Mouse (Mus musculus): Measurements from ENCODE around the gene Rpusd3.
A peak's percentile ranks its signal among the peaks of the same experiment; 100 is the strongest.

Rpusd3 gene

DNA sequence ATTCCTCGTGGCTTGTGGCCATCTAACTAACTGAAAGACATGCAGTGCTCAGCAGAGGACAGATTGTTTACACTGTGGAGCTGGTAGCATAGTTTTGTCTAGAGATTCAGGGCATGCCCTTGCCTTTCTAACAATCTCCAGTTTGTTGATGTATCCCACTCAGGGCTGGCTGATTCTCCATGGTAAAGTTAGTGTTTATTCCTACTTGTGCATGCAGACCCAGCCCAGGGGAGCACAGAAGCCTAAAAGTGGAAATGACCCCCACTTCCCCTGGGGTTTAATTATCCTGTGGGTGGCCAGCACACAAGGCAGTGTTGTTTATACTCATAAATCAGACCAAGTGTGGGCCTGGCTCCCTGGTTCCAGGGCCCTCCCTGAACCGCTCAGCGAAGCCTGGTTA is 33.1 kb downstream of the Rpusd3 start:
- no peak for DNase-seq (ENCODE audit: low read depth, low spot score)

DNA sequence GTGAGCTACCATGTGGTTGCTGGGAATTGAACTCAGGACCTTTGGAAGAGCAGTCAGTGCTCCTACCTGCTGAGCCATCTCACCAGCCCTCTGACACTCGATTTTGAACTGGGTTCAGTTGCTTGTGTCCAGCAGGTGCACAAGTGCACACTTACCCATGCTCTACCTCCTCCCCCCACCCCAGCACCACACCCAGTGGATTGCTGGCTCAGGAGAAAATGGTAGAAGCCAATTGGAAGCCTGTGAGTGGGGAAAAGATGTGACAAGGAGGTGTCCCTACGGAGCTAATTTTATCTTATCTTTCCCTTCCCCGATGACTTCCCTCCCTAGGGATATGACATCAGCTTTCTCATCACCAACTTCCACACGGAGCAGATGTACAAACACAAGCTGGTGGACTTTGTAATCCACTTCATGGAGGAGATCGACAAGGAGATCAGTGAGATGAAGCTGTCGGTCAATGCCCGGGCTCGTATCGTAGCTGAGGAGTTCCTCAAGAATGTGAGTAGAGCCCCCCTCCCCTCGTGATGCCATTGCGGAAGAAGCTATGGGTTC is 33.9 kb downstream of the Rpusd3 start:
- no peak for DNase-seq (ENCODE audit: low read depth, low spot score)

DNA sequence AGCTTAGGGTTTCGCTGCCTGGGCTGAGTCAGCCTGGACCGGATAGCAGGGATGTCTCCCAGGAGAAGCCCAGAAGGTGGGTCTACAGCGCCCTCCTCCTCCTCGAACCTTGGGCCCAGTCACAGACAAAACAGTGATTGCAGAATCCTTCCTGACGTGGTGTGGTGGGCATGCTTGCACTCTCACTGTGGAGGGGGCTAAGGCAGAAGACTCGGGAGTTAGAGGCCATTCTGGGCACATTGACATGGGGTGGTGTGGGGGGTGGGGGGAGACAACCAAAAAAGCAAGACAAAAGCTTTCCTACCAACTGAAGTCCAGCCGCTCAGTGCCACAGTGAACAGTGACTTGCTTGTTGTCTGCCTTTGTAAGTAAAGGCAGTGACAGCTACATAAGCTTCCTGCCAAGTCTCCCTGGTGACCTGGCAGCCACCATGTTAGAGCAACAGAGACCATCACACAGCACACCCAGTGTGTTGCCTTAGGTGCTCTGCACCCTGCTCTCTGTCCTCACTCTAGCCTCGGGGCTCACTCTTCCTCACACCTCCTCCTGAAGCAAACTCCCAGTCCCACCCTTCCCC is 34.7 kb downstream of the Rpusd3 start:
- DNase-seq (ENCODE audit: low read depth, low spot score): no peak

DNA sequence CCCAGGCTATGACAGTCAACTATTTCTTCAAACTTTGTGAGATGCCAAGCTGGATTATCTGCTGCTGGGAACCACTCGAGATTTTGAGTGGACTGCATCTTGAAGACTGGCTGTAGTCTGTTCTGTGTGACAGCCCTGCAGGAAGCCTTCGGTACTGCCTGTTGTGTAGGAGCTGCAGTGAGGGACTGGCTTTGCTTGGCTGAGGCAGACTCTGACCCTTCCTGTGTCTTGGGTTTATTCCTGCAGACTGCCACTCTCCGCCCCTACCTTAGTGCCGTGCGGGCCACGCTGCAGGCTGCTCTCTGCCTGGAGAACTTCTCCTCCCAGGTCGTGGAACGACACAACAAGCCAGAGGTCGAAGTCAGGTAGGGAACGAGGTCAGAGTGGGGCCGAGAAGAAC is 38.7 kb downstream of the Rpusd3 start:
- DNase-seq (ENCODE audit: low read depth, low spot score): peak; percentile 57

DNA sequence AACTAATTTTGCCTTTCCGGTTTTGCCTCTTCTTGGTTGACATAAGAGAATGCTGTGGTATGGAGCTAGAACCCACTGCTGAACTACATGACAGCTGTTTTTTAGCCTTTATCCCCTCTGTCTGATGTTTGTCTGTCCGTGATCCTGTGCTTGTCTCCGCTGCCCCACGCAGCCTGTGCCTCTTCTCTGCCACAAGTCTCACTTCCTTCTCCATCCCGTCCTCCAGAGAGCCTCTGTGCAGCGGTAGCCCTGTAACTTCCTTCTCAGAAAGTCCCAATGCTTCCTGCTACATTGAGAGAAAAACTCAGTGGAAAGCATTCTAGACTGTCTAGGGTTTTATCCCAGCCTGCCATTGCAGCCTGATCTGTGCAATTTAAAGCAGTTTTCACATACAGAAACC is 39.9 kb downstream of the Rpusd3 start:
- no peak for DNase-seq (ENCODE audit: low read depth, low spot score)

DNA sequence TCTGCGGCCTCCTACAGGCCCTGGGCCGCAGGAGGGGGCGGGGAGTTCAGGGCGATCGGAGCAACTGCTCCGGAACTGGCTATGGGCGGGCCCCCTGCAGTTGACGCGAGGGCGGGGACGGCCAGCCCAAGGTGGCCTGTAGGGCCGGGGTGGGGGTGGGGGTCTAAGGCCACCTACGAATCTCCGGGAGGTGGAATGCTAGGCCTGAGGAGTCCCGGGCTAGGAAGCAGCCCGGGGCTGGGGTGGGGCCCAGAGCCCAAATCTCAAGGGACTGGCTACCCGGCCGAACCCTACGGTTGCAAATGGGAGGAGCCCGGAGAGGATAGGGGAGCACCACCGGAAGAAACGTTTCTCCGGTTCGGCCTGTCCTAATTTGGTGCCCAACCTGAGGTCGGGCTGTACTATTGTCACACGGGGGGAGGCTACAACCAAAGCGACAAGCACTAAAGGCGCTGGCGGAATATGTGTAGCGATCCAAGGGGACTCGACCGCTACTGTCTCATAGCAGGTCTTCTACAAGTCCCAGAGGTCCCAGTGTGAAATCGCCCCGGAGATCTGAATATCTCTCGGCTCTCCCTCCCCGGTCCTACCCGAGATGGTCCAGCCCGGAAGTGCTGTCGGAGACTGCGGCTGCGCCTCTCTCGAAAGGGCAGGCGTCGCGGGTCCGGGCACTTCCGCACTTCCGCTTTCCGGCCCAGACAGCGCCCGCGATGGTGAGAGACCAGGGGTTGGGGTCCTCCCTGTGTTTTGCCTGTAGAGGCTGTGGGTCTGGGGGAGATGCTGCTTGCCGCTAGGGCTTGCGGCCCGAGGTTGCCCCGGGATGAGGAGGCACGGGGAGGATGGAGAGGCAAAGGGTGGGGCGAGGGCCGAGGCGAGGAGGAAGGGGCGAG is 41.4 kb downstream of the Rpusd3 start, which contains the start of the genes Tada3 and Arpc4:
Tada3 (minus strand) TSS at position 388 of the 890 bp plus-strand sequence.
Arpc4 (plus strand) TSS at position 620 of the 890 bp plus-strand sequence.
- peak; percentile 98 for DNase-seq (ENCODE audit: low read depth, low spot score)

DNA sequence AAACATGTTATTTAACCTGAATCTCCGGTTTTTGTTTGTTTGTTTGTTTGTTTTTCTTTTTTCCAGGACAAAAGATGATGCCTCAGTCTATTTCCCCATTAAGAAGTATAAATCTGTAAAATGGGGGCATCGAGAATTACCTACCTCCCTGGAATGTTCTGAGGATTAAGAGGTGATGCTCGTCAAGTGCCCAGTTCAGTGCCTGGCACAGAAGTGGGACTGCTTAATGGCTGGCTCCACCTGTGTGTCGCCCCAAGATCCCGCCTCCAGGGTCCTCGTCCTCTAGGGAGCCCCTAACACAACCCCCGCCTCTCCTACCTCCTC is 42.0 kb downstream of the Rpusd3 start:
- no peak for DNase-seq (ENCODE audit: low read depth, low spot score)

DNA sequence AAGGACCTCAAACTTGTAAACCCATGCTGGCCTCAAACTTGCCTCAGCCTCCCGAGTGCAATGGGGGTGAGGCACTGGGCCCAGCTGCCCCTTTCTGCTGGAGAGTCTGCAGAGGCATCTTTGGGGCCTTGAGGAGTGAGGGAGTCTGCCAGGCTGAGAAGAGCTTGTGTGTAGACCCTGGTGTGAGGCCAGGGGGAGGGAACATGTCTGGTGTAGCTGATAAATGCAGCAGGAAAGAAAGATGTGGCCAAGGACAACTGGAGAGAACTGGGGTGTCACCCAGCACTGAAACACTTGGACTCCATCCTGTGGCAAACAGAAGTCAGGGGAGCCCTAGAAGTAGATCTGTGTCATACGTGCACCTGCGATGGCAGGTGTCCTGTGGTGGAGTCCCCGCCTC is 45.6 kb downstream of the Rpusd3 start:
- no peak for DNase-seq (ENCODE audit: low read depth, low spot score)

DNA sequence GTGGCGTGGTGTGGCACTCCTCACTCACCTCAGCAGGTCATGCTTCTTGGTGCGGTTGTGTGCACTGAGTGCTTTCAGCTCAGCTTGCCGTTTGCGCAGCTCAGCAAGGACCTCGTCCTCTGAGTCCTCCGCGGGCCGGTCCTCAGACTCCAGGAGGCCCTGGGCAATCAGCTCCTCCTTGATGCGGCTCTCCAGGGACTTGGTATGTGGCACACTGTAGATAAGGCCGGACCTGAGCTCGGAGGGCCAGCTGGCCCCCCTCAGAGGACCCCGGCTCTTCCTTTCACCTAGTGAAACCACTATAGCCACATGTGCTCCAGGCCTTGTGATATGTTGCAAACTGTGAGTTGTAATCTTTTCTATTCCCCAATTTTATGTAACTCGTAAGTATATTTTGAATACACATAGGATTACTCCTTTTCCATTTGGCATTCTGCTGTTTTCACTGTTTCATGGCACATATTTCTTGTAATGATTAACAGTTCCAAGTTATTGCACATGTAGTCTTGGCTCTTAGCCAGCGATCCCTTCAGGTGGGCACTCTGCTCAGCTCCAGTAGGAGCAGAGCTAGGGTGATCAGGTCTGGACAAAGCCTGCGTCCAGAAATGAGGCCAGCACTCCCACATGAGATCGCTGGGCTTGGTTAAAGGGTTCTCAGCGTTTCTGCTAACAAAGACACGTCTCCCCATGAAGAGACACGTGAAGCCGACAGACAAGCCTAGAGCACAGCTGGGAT is 48.8 kb downstream of the Rpusd3 start:
- DNase-seq (ENCODE audit: low read depth, low spot score): no peak

DNA sequence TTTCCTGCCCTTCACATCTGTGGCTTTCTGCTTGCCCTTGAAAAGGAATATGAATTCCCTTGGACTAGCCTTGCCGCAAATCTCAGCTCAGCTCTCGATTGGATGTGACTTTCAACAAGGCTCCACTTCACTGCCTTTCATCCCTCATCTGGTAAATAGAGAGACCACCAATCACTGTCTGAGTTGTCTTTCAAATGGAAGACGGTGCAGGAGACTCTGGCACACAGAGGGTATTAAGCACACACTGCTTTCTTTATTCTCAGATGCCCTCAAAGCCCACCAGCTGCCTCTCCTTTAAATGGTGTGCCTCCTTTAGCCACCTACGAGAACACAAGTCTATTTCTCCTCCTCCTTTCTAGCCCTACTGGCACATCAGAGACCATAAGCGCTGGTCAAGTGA is 50.6 kb downstream of the Rpusd3 start:
- no peak for DNase-seq (ENCODE audit: low read depth, low spot score)

DNA sequence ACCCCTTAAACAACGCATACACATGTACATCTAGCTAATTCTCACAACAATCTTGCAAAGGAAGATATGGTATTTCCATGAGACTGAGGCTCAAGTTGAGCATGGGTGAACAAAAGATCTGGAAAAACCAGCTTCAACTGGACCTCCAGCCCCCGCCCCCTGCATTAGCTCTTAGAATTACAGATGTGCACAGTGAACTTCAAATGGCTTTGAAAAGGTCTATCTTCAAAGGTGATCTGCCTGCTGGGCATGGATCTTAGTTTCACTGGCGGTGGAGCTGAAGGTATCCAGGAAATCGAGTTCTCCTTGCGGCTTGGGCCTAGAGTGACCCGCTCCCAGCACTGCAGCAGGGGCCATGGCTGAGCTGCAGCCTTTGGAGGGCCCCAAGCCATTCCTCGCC is 51.0 kb downstream of the Rpusd3 start:
- DNase-seq (ENCODE audit: low read depth, low spot score): peak; percentile 94

DNA sequence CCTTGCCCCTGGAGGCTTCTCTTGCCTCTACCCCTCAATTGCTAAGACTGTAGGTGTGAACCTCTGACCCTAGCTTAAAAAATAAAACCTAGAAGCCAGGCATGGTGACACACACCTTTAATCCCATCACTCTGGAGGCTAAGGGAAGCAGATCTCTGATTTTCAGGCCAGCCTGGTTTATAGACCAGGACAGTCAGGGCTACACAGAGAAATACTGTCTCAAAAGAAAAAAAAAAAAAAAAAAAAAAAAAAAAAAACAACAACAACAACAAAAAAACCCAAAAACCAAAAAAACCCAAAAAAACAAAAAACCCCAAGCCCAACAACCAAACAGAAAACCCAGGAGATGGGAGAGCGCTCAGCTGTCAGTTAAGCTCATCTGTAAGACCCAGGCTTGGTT is 51.6 kb downstream of the Rpusd3 start:
- DNase-seq (ENCODE audit: low read depth, low spot score): no peak

DNA sequence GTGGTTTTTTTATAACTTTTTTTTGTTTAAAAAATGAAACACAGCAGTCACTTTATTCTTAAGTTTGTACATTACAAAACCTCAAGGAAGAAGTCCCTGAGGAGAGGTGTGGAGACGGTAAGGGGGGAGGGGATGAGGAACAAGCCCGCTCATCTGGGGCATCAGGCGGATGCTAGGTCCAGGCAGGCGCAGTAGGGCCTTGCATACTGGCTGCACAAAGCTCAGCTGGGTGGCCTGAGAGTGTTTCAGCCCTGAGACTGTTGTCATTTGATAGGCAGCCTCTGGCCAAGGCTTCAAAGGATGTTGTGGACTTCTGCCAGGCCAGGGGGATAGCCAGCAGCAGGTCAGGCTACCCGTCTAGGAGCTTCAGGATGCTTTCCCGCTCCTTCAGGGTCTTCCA is 52.5 kb downstream of the Rpusd3 start:
- DNase-seq (ENCODE audit: low read depth, low spot score): peak; percentile 57

Data from ZHBTc4 (cell line).